Mouse (Mus musculus) forebrain, embryonic 11.5 days (tissue): ENCODE data around the gene Jade1. TPM values are rescaled to one million over a fixed set of nuclear protein-coding genes. Genes with fewer than 3 reads are reported as not detected.

Experiments used
- ATAC-seq: fragments of 200-750 bp; cut with Nextera tagmentation; replicated peaks from 2 replicates; pipeline ENCODE4 v1.8.0; 2017; ENCODE audit warnings: moderate TSS enrichment; ENCODE audit not compliant: low FRiP score
- DNase-seq: peaks from one replicate; pipeline ENCODE4 v3.0.0-alpha.2; 2017; ENCODE audit warnings: low spot score
- H3K27ac ChIP-seq: fragments of 300-500 bp; sonication (generic); 2 replicates; pipeline ENCODE4 v1.5.1; 2014; ENCODE audit warnings: low read depth, low read length
- H3K27me3 ChIP-seq: fragments of 300-500 bp; sonication (generic); 2 replicates; pipeline ENCODE4 v1.6.1; 2014; ENCODE audit warnings: mild to moderate bottlenecking, low read length, mixed read lengths; ENCODE audit not compliant: control insufficient read depth, insufficient read depth
- H3K36me3 ChIP-seq: fragments of 300-500 bp; sonication (generic); 2 replicates; pipeline ENCODE4 v1.6.1; 2014; ENCODE audit warnings: mild to moderate bottlenecking, low read length, moderate library complexity, mixed read lengths; ENCODE audit not compliant: control insufficient read depth, insufficient read depth
- H3K4me1 ChIP-seq: fragments of 300-500 bp; sonication (generic); replicated peaks from 2 replicates; pipeline ENCODE4 v1.6.1; 2014; ENCODE audit warnings: low read length, mixed read lengths; ENCODE audit not compliant: control insufficient read depth, insufficient read depth
- H3K4me2 ChIP-seq: fragments of 300-500 bp; sonication (generic); 2 replicates; pipeline ENCODE4 v1.6.1; 2014; ENCODE audit warnings: low read depth, mild to moderate bottlenecking, low read length, moderate library complexity, mixed read lengths; ENCODE audit not compliant: severe bottlenecking
- H3K4me3 ChIP-seq: fragments of 300-500 bp; sonication (generic); 2 replicates; pipeline ENCODE4 v1.5.1; 2014; ENCODE audit warnings: low read depth, low read length
- H3K9ac ChIP-seq: fragments of 300-500 bp; sonication (generic); 2 replicates; pipeline ENCODE4 v1.6.1; 2014; ENCODE audit warnings: low read length
- H3K9me3 ChIP-seq: fragments of 300-500 bp; sonication (generic); 2 replicates; pipeline ENCODE4 v1.6.1; 2016; ENCODE audit warnings: low read length, mixed read lengths; ENCODE audit not compliant: control insufficient read depth
- WGBS: fragments of 180-500 bp; shearing (Covaris S2); extraction: QIAGEN DNeasy Blood & Tissue Kit; methylation state at CpG from one replicate; pipeline ENCODE4 v1.1.7; 2014; 5-methylcytosine and 5-hydroxymethylcytosine counted together
- polyA plus RNA-seq: library from polyadenylated mRNA; unstranded; fragments of >200 nt; fragmentation: Nextera tagmentation; extraction: Ambion mirVana; gene quantifications from 2 replicates; pipeline ENCODE4 v1.2.1, GENCODE M21; 2014

Gene Jade1
- polyA plus RNA-seq, 1 experiment from 2014 or later, result 22.4 TPM

DNA sequence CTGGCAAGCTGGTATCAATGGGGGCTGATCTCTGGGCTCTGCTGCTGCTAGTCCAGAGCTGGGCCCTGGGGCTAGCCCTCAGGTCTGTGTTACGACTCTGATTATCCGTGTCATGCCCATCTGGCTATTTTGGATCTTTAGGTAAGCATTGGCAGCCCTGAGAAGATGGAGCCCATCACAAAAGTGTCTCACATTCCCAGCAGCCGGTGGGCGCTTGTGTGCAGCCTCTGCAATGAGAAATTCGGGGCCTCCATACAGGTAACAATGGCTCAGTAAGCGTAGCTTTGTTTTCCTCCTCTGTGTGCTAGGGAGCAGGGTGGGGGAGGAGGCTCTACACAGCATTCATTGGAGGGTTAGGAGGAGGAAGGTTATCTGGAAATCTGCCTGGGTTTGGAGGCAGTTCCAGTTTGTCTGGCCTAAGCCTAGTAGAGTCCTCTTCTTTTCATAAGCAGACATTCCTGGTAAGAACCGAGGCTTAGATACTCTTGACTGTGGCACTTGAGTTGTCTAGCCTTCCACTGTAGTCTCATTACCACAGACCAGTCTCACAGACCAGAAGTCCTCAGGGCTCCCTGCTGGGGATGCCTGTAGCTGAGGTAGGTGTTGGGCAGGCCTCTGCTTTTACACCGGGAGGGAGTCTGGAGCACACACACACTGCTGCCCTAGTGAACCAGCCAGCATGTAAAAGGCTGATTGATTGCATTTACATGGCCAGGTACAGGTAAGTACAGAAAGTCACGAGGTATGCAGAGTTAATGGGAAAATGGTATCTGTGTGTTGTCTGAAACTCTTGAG, 45.9 kb downstream of the Jade1 start:
- no peak overlapping the region for H3K4me3 ChIP-seq
- ATAC-seq (no peak), DNase-seq (no peak)
- no peak overlapping the region for H3K9ac ChIP-seq
- no peak overlapping the region for H3K27ac ChIP-seq
- peaks cover 11% of the 10 kb centered on the region; the same call in 1 of the 2 replicates for H3K4me1 ChIP-seq
- 74% methylated on average over 9 of the region's 9 CpGs for WGBS
- H3K36me3 ChIP-seq, result peaks cover 6% of the 10 kb centered on the region; the same call in 1 of the 2 replicates
- no peaks in the 10 kb centered on the region for H3K27me3 ChIP-seq
- no peak overlapping the region for H3K4me2 ChIP-seq
- H3K9me3 ChIP-seq, result no peaks in the 10 kb centered on the region

DNA sequence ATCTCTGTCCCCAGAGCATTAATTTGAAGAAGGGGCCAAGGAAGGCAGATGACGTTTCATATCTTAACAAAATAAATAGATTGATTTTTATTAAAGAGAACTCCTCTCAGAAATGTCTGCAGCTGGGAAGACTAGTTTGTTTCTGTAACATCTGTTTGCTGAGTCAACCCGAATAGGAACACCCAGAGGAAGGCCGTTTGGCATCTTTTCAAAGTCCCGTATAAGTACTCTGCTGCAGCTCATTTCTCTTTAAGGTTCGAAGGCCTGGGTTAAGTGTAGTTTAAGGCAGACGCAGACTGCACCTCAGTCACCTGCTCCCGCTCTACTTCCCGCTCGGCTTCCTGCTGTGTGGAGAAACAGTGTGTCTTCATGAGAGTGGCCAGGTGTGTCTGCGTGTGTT, 47.4 kb downstream of the Jade1 start:
- WGBS, result 47% methylated on average over 10 of the region's 10 CpGs

DNA sequence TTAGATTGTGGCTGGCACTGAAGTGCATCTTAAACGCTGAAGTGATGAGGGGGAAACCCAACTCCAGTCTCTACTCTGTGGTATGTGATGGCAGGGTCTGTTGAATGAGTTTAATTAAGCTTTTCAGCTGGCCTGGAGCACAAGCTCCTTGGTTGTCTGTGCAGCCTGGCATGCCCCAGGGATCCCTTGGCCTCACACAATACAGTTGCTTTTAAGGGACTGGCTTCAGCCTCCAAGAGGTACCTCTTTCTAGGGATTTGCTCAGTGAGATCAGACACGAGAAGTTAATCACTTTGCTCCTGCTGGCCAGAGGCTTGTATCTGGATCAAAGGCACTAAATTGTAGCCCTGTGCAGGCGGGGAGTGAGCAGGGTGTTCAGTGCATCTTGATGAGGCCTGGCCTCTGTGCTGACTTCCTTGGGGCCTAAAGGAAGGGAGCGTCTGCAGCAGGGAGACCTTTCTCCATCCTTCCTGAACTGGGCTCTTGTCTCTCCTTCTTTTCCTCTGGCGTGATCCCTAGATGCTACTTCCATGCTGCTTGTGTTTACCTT, 48.0 kb downstream of the Jade1 start:
- Histone ChIP-seq H3K36me3 (peaks cover 6% of the 10 kb centered on the region; the same call in 1 of the 2 replicates), H3K9me3 (no peaks in the 10 kb centered on the region), H3K27me3 (no peaks in the 10 kb centered on the region), H3K9ac (no peak overlapping the region), H3K27ac (peak overlapping the region; percentile 46; the same call in 1 of the 2 replicates), H3K4me3 (no peak overlapping the region), H3K4me1 (peaks cover 11% of the 10 kb centered on the region; the same call in 1 of the 2 replicates), H3K4me2 (no peak overlapping the region)
- DNase-seq (no peak), ATAC-seq (peak; percentile 32)
- 18% methylated on average over 5 of the region's 5 CpGs for WGBS

More for the DNA sequence above, 47.4 kb downstream of the Jade1 start:
- H3K4me3 ChIP-seq, result no peak overlapping the region
- no peak overlapping the region for H3K4me2 ChIP-seq
- H3K9ac ChIP-seq, result no peak overlapping the region
- peaks cover 6% of the 10 kb centered on the region; the same call in 1 of the 2 replicates for H3K36me3 ChIP-seq
- ATAC-seq (no peak), DNase-seq (no peak)
- no peaks in the 10 kb centered on the region for H3K27me3 ChIP-seq
- no peaks in the 10 kb centered on the region for H3K9me3 ChIP-seq
- peaks cover 11% of the 10 kb centered on the region; the same call in 1 of the 2 replicates for H3K4me1 ChIP-seq
- no peak overlapping the region; the same call in 1 of the 2 replicates for H3K27ac ChIP-seq

DNA sequence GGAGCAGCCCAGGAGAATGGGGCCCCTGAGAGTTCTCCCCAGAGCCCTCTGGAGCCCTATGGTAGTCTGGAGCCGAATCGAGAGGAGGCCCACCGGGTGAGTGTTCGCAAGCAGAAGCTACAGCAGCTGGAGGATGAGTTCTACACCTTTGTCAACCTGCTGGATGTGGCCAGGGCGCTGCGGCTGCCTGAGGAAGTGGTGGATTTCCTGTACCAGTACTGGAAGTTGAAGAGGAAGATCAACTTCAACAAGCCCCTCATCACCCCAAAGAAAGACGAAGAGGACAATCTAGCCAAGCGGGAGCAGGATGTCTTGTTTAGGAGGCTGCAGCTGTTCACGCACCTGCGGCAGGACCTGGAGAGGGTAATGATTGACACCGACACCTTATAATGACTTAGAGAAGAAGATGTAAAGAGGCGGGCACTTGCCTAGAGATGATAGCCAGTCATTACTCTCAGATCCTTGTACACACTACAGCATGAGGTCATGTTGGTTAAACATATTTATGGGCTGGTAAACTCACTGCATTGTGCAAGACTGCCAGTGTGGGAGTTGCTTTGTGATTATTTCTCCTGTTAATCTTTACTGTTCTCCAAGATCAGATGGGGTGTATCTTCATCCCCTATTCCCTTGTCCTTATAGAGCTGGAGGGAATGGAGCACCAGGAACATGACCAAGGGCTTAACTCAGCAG, 49.2 kb downstream of the Jade1 start:
- H3K4me2 ChIP-seq, result no peak overlapping the region
- WGBS, result 93% methylated on average over 12 of the region's 12 CpGs
- no peak for DNase-seq
- peaks cover 6% of the 10 kb centered on the region; the same call in 1 of the 2 replicates for H3K36me3 ChIP-seq
- H3K4me1 ChIP-seq, result peaks cover 11% of the 10 kb centered on the region; the same call in 1 of the 2 replicates
- no peaks in the 10 kb centered on the region for H3K9me3 ChIP-seq
- no peak for ATAC-seq
- H3K9ac ChIP-seq, result no peak overlapping the region
- no peak overlapping the region for H3K4me3 ChIP-seq
- no peaks in the 10 kb centered on the region for H3K27me3 ChIP-seq
- no peak overlapping the region for H3K27ac ChIP-seq

DNA sequence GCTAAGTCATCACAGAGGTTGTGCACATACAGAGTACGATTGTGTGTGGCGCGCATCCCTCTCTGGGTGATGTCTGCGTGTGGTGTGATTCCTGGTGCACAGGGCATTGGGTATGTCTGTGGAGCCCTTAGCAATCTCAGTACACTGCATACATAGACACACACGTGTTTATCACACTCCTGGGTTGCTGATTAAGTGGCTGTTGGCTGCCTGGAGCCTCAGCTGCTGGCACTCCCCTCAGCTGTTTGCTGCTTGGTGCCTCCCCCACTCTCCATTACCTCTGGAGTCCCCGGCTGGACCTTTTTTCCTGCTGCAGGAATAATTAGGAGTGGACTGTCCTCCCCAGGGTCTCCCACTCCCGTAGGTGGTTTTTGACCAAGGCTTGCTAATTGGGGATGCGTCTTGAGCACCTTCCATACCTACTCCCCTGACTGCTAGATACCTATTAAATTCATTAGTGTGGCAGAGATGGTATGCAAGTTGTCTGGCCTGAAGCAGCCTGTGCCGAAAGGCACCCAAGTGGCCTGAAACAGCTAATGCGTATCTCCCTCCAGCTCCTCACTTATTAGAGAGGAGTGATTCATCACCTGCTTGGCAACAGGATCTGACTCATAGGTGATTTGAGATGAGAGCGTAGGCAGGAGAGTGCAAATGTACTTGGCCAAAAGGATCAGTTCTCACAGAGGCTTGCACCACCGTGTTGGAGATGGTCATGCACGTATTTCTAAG, 50.2 kb downstream of the Jade1 start:
- H3K27me3 ChIP-seq, result no peaks in the 10 kb centered on the region
- peaks cover 6% of the 10 kb centered on the region; the same call in 1 of the 2 replicates for H3K36me3 ChIP-seq
- H3K9me3 ChIP-seq, result no peaks in the 10 kb centered on the region
- 89% methylated on average over 13 of the region's 13 CpGs for WGBS
- peak; percentile 39; the same call in 1 of the 2 replicates for ATAC-seq
- H3K4me1 ChIP-seq, result peaks cover 11% of the 10 kb centered on the region; the same call in 1 of the 2 replicates
- no peak for DNase-seq
- H3K9ac ChIP-seq, result no peak overlapping the region
- H3K4me2 ChIP-seq, result no peak overlapping the region
- H3K4me3 ChIP-seq, result no peak overlapping the region
- no peak overlapping the region for H3K27ac ChIP-seq

DNA sequence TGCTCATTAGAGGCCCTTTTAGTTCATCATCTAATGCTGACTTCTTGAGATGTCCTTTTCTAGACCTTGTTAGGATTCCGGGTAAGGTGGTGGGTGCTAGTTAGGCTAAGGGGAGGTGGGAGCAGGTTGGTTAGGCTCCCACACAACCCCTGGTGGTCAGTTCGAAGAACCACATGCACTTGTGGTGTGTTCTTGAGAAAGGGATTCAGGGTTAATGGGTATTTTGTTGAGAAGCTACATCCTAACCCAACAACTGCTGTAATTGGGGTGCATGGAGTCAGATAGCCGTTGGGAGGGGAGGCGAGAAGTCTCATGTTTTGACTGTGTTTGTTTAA, 50.8 kb downstream of the Jade1 start:
- WGBS, result 89% methylated on average over 4 of the region's 4 CpGs
- H3K4me2 ChIP-seq, result no peak overlapping the region
- peaks cover 11% of the 10 kb centered on the region; the same call in 1 of the 2 replicates for H3K4me1 ChIP-seq
- H3K9ac ChIP-seq, result no peak overlapping the region
- no peaks in the 10 kb centered on the region for H3K9me3 ChIP-seq
- peaks cover 6% of the 10 kb centered on the region; the same call in 1 of the 2 replicates for H3K36me3 ChIP-seq
- H3K27ac ChIP-seq, result no peak overlapping the region
- H3K27me3 ChIP-seq, result no peaks in the 10 kb centered on the region
- DNase-seq (no peak), ATAC-seq (no peak)
- no peak overlapping the region for H3K4me3 ChIP-seq

DNA sequence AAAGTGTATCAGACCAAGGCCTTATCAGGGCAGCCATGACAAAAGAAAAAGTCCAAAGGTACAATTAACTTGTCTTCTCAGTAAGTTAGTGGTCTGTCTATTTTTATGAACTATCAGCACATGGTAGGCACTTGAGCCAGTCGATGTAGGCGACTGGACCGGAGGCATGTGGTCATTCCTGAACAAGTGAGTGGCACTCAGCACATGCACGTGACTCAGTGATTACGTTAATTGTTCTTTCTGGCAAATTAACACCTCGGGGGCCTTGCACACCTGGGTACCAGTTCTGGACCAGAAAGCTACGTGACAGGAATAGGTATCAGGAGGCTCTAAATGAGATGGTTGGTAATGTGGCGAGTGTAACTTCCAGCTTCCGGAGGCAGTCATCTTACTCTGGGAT, 51.5 kb downstream of the Jade1 start:
- H3K36me3 ChIP-seq, result peaks cover 9% of the 10 kb centered on the region; the same call in 1 of the 2 replicates
- no peak overlapping the region for H3K9ac ChIP-seq
- ATAC-seq, result no peak

DNA sequence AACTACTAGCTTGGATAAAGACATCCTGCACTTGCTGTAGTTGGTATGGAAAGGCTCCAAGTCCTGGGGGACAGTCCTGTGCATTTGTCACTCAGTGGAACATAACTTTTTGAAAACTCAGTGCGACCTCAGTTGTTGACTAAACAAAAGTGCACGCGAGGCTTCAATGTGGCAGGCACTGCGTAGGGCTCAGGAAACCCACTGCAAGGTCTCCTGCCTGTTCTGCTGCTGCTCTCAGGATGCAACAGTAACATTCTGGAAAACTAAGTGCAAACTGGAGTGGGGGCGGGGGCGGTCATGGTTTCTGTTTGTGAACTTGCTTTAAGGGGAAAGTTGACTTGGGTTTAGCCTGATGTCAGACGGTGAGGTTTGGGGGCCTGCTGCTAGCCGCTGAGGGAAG, 51.9 kb downstream of the Jade1 start:
- H3K4me1 ChIP-seq, result peaks cover 11% of the 10 kb centered on the region; the same call in 1 of the 2 replicates
- peaks cover 11% of the 10 kb centered on the region; the same call in 1 of the 2 replicates for H3K36me3 ChIP-seq

More for the DNA sequence above, 51.5 kb downstream of the Jade1 start:
- Histone ChIP-seq H3K27ac (no peak overlapping the region), H3K27me3 (no peaks in the 10 kb centered on the region), H3K4me3 (no peak overlapping the region), H3K9me3 (no peaks in the 10 kb centered on the region; the same call in 1 of the 2 replicates), H3K4me2 (no peak overlapping the region), H3K4me1 (peaks cover 11% of the 10 kb centered on the region; the same call in 1 of the 2 replicates)
- no peak for DNase-seq
- 88% methylated on average over 9 of the region's 9 CpGs for WGBS

More for the DNA sequence above, 51.9 kb downstream of the Jade1 start:
- H3K27me3 ChIP-seq, result no peaks in the 10 kb centered on the region
- no peak overlapping the region for H3K4me3 ChIP-seq
- no peak overlapping the region for H3K4me2 ChIP-seq
- no peaks in the 10 kb centered on the region; the same call in 1 of the 2 replicates for H3K9me3 ChIP-seq
- 94% methylated on average over 8 of the region's 8 CpGs for WGBS
- H3K9ac ChIP-seq, result no peak overlapping the region
- no peak overlapping the region for H3K27ac ChIP-seq
- no peak for DNase-seq
- ATAC-seq, result no peak
